Mouse (Mus musculus) testis, postnatal 14 days (tissue): ENCODE data around the gene Gm11627.
"Not testable (repeated sequence)": the region's sequence is repeated elsewhere in the genome, so short reads cannot be mapped to it uniquely, and the experiment has no call there.

Experiments used
- DNase-seq: peaks from one replicate; pipeline ENCODE4 v3.0.0; 2021; ENCODE audit warnings: low spot score

The Gm11627 gene

GRCm38 (mm10) chr11:102579165-102580033, at the start of gene Gm11627:
TSS of gene Gm11627 (minus strand) at chr11:102579461.
- DNase-seq = no peak

- DNase-seq = no peak
Measured at GRCm38 (mm10) chr11:102628529-102628928, 49.3 kb upstream of the Gm11627 start.

- DNase-seq = no peak
Measured at GRCm38 (mm10) chr11:102627171-102627931, 48.1 kb upstream of the Gm11627 start.

- no peak for DNase-seq
Measured at GRCm38 (mm10) chr11:102624888-102625407, 45.7 kb upstream of the Gm11627 start.

GRCm38 (mm10) chr11:102623876-102624789, 44.9 kb upstream of the Gm11627 start:
- peak; percentile 32 for DNase-seq

GRCm38 (mm10) chr11:102619449-102619848, 40.2 kb upstream of the Gm11627 start:
- DNase-seq = no peak

GRCm38 (mm10) chr11:102611317-102611705, 32.0 kb upstream of the Gm11627 start:
- no peak for DNase-seq

- DNase-seq = no peak
Measured at GRCm38 (mm10) chr11:102610675-102611316, 31.5 kb upstream of the Gm11627 start.

- no peak for DNase-seq
Measured at GRCm38 (mm10) chr11:102610260-102610659, 31.0 kb upstream of the Gm11627 start.

- no peak for DNase-seq
Measured at GRCm38 (mm10) chr11:102609483-102609882, 30.2 kb upstream of the Gm11627 start.

GRCm38 (mm10) chr11:102608691-102609090, 29.4 kb upstream of the Gm11627 start:
- no peak for DNase-seq

- DNase-seq = no peak
Measured at GRCm38 (mm10) chr11:102607686-102608548, 28.7 kb upstream of the Gm11627 start.

- not testable (repeated sequence) for DNase-seq
Measured at GRCm38 (mm10) chr11:102607201-102607600, 27.9 kb upstream of the Gm11627 start.

GRCm38 (mm10) chr11:102606751-102607171, 27.5 kb upstream of the Gm11627 start:
- no peak for DNase-seq

GRCm38 (mm10) chr11:102605553-102606416, 26.5 kb upstream of the Gm11627 start:
- no peak for DNase-seq

GRCm38 (mm10) chr11:102604777-102605552, 25.7 kb upstream of the Gm11627 start:
- peak; percentile 40 for DNase-seq

GRCm38 (mm10) chr11:102604010-102604584, 24.8 kb upstream of the Gm11627 start, which contains the start of gene Fzd2:
TSS of gene Fzd2 (plus strand) at chr11:102604396.
- peak; percentile 87 for DNase-seq

GRCm38 (mm10) chr11:102603496-102603850, 24.2 kb upstream of the Gm11627 start:
- peak; percentile 60 for DNase-seq
